Mouse (Mus musculus) CH12.LX (cell line): ENCODE results near the gene Hist2h3c1. TPM values are rescaled to one million over a fixed set of nuclear protein-coding genes. Genes with fewer than 3 reads are reported as not detected.

Experiments
- DNase-seq: peaks from one replicate; pipeline ENCODE4 v3.0.0-alpha.2; 2013; ENCODE audit errors: extremely low read depth
- H3K27ac ChIP-seq: 2 replicates; pipeline ENCODE4 v1.5.1; 2012; ENCODE audit warnings: low read depth, mild to moderate bottlenecking, control low read depth, moderate library complexity; ENCODE audit not compliant: insufficient read depth
- H3K27me3 ChIP-seq: replicated peaks from 2 replicates; pipeline ENCODE3; 2012; ENCODE audit warnings: inconsistent platforms
- H3K36me3 ChIP-seq, 2 experiments: replicated peaks in 1 of 2; 2 replicates each; pipeline versions ENCODE3 to v1.6.1; 2012; ENCODE audit warnings: inconsistent platforms in 1 of 2, low read length in 1 of 2, mild to moderate bottlenecking in 1 of 2, mixed read lengths in 1 of 2, moderate library complexity in 1 of 2; ENCODE audit not compliant: control insufficient read depth in 1 of 2, insufficient read depth in 1 of 2
- H3K4me1 ChIP-seq, 2 experiments: 2 replicates each; pipeline ENCODE4 v1.6.1; 2012; ENCODE audit warnings: inconsistent platforms in 1 of 2, moderate library complexity in 1 of 2; ENCODE audit not compliant: insufficient read depth in 2 of 2, control insufficient read depth in 1 of 2
- H3K4me2 ChIP-seq: 2 replicates; pipeline ENCODE4 v1.6.1; 2012; ENCODE audit warnings: low read depth, mild to moderate bottlenecking, control low read depth; ENCODE audit not compliant: poor library complexity, insufficient read depth, severe bottlenecking
- H3K4me3 ChIP-seq, 3 experiments: fragments of 150-350 bp in 1 of 3; sonication (generic) in 1 of 3; replicated peaks in 1 of 3; 2 replicates each; pipeline versions ENCODE3 to v1.5.1; 2011 to 2012; ENCODE audit warnings: low read depth in 2 of 3, low read length in 2 of 3, mild to moderate bottlenecking in 2 of 3, moderate library complexity in 2 of 3, control low read depth in 1 of 3, improper control_type of control experiment in 1 of 3, inconsistent platforms in 1 of 3, mixed read lengths in 1 of 3; ENCODE audit not compliant: poor library complexity in 1 of 3
- H3K79me2 ChIP-seq: replicated peaks from 2 replicates; pipeline ENCODE4 v1.6.1; 2012; ENCODE audit warnings: mild to moderate bottlenecking, moderate library complexity; ENCODE audit not compliant: control insufficient read depth, poor library complexity, insufficient read depth, severe bottlenecking; ENCODE audit errors: extremely low read depth
- H3K9ac ChIP-seq: 2 replicates; pipeline ENCODE4 v1.6.1; 2012; ENCODE audit warnings: low read depth, mild to moderate bottlenecking, control low read depth, moderate library complexity; ENCODE audit not compliant: insufficient read depth
- H3K9me3 ChIP-seq: replicated peaks from 2 replicates; pipeline ENCODE3; 2012; ENCODE audit warnings: low read length, inconsistent platforms, mixed read lengths
- BHLHE40 ChIP-seq: IDR thresholded peaks from 2 replicates; pipeline ENCODE4 v1.6.1; 2011; ENCODE audit warnings: mild to moderate bottlenecking, low read depth, low read length, improper control_type of control experiment
- CHD1 ChIP-seq: IDR thresholded peaks from 2 replicates; pipeline ENCODE4 v1.6.1; 2012; ENCODE audit warnings: low read depth, low read length, improper control_type of control experiment, inconsistent platforms
- ELF1 ChIP-seq: IDR thresholded peaks from 2 replicates; pipeline ENCODE4 v1.6.1; 2014; ENCODE audit warnings: low read depth, mild to moderate bottlenecking, inconsistent platforms, low read length, improper control_type of control experiment
- GABPA ChIP-seq: IDR thresholded peaks from 2 replicates; pipeline ENCODE4 v1.6.1; 2012; ENCODE audit warnings: low read depth, low read length, improper control_type of control experiment, inconsistent platforms; ENCODE audit not compliant: insufficient replicate concordance
- IRF4 ChIP-seq: IDR thresholded peaks from 2 replicates; pipeline ENCODE4 v1.6.1; 2014; ENCODE audit warnings: low read depth, mild to moderate bottlenecking, inconsistent platforms, low read length, improper control_type of control experiment
- MAFK ChIP-seq: IDR thresholded peaks from 2 replicates; pipeline ENCODE4 v1.6.1; 2011; ENCODE audit warnings: low read length, improper control_type of control experiment; ENCODE audit not compliant: insufficient replicate concordance
- MAX ChIP-seq: IDR thresholded peaks from 2 replicates; pipeline ENCODE4 v1.6.1; 2011; ENCODE audit warnings: low read length, improper control_type of control experiment
- MXI1 ChIP-seq: IDR thresholded peaks from 2 replicates; pipeline ENCODE4 v1.6.1; 2011; ENCODE audit warnings: mild to moderate bottlenecking, low read depth, low read length, improper control_type of control experiment
- NRF1 ChIP-seq: IDR thresholded peaks from 2 replicates; pipeline ENCODE4 v1.6.1; 2014; ENCODE audit warnings: low read depth, mild to moderate bottlenecking, inconsistent platforms, low read length, improper control_type of control experiment, moderate library complexity
- PAX5 ChIP-seq: IDR thresholded peaks from 2 replicates; pipeline ENCODE4 v1.6.1; 2012; ENCODE audit warnings: low read length, inconsistent platforms, mixed read lengths
- POLR2A ChIP-seq: IDR thresholded peaks from 2 replicates; pipeline ENCODE4 v1.6.1; 2011; ENCODE audit warnings: low read depth, mild to moderate bottlenecking, improper control_type of control experiment, low read length
- RAD21 ChIP-seq: IDR thresholded peaks from 2 replicates; pipeline ENCODE4 v1.6.1; 2011; ENCODE audit warnings: low read depth, mild to moderate bottlenecking, low read length, improper control_type of control experiment, moderate library complexity
- SMC3 ChIP-seq: IDR thresholded peaks from 2 replicates; pipeline ENCODE4 v1.6.1; 2011; ENCODE audit warnings: low read depth, low read length, improper control_type of control experiment
- TBP ChIP-seq: conservative IDR thresholded peaks from 2 replicates; pipeline ENCODE4 v1.6.1; 2011; ENCODE audit warnings: low read depth, low read length, improper control_type of control experiment
- TCF12 ChIP-seq: IDR thresholded peaks from 2 replicates; pipeline ENCODE4 v1.6.1; 2014; ENCODE audit warnings: low read depth, mild to moderate bottlenecking, inconsistent platforms, low read length, improper control_type of control experiment
- USF1 ChIP-seq: IDR thresholded peaks from 2 replicates; pipeline ENCODE4 v1.6.1; 2014; ENCODE audit warnings: low read depth, mild to moderate bottlenecking, inconsistent platforms, low read length, improper control_type of control experiment
- ZMIZ1 ChIP-seq: IDR thresholded peaks from 2 replicates; pipeline ENCODE4 v1.6.1; 2012; ENCODE audit warnings: low read depth, mild to moderate bottlenecking, inconsistent platforms, low read length, improper control_type of control experiment
- dilution Hi-C: fragments of 300-500 bp; cut with MboI; formaldehyde crosslinking; loops from 2 replicates; pipeline ENCODE4 v1.14.3; 2020; ENCODE audit warnings: low sequenced_read_pairs; ENCODE audit not compliant: extremely low pct_unique_long_range_greater_than_20kb, extremely low pct_ligation_motif_present
- in situ Hi-C: fragments of 300-500 bp; cut with MboI; formaldehyde crosslinking; loops from 3 replicates; pipeline ENCODE4 v1.14.3; 2019; ENCODE audit warnings: low sequenced_read_pairs, low pct_ligation_motif_present, low pct_unique_long_range_greater_than_20kb, mixed read lengths
- polyA plus RNA-seq: library from polyadenylated mRNA; unstranded; fragments of >175 nt; gene quantifications from 2 replicates; pipeline ENCODE4 v1.2.1, GENCODE M21; 2012; ENCODE audit warnings: low read depth; ENCODE audit not compliant: insufficient read length
- total RNA-seq, 2 experiments: library from RNA; depleted of rRNA; stranded (reverse); fragments of 300-350 nt in 1 of 2; fragments of >200 nt in 1 of 2; gene quantifications; 2 replicates each; pipeline ENCODE4 v1.2.3; 2012 to 2014

Hist2h3c1 gene
- total and polyA plus RNA-seq, 3 experiments = 0.33 to 1.4 (median 1.4) TPM

- TF ChIP-seq NRF1 (peak; percentile 79), PAX5 (no peak), POLR2A (peak; percentile 86), TBP (peak; percentile 99)
Measured at GRCm38 (mm10) chr3:96220765-96221639, 25.5 kb upstream of the Hist2h3c1 start, which contains the start of the genes Hist2h2ac and Hist2h2be (continued).

GRCm38 (mm10) chr3:96221640-96222038 is 24.8 kb upstream of the Hist2h3c1 start:
- no peaks in the 10 kb centered on the region for H3K9me3 ChIP-seq
- peak overlapping the region; percentile 92 for H3K27ac ChIP-seq
- H3K4me3 ChIP-seq = peak overlapping the region; percentile 54 to 75 (median 62)
- no peaks in the 10 kb centered on the region for H3K27me3 ChIP-seq
- H3K9ac ChIP-seq = peak overlapping the region; percentile 71
- in situ Hi-C loops (loop anchor here (10.0 kb wide), 2 partner anchors 257 to 567 kb away; partner anchors contain the start of gene Mcl1), dilution Hi-C loops (no loop called here)
- no peaks in the 10 kb centered on the region for H3K36me3 ChIP-seq
- TF ChIP-seq CHD1 (peak; percentile 59; the same call in 1 of the 2 replicates), RAD21 (no peak)
- H3K4me2 ChIP-seq = peak overlapping the region; percentile 76
- no peak for DNase-seq
- peaks cover 11 to 52% of the 10 kb centered on the region in 2 experiments for H3K4me1 ChIP-seq
- H3K79me2 ChIP-seq = peaks cover 16% of the 10 kb centered on the region

- peak overlapping the region; percentile 2 to 29 (median 23) for H3K4me3 ChIP-seq
- no peaks in the 10 kb centered on the region for H3K9me3 ChIP-seq
- in situ Hi-C loops = loop anchor here (10.0 kb wide), 2 partner anchors 258 to 568 kb away; partner anchors contain the start of gene Mcl1
- H3K4me1 ChIP-seq = peaks cover 14 to 63% of the 10 kb centered on the region in 2 experiments
- no peaks in the 10 kb centered on the region for H3K27me3 ChIP-seq
- peak overlapping the region; percentile 71 for H3K9ac ChIP-seq
- DNase-seq = no peak
- H3K79me2 ChIP-seq = peaks cover 16% of the 10 kb centered on the region
- H3K4me2 ChIP-seq = peak overlapping the region; percentile 76
- peak overlapping the region; percentile 38; the same call in 1 of the 2 replicates for H3K27ac ChIP-seq
- dilution Hi-C loops = no loop called here
- no peaks in the 10 kb centered on the region for H3K36me3 ChIP-seq
- no peak for TF ChIP-seq POLR2A
- TF ChIP-seq SMC3 = no peak
- no peak for TF ChIP-seq TCF12
- no peak for TF ChIP-seq MAFK
- no peak for TF ChIP-seq CHD1
- no peak for TF ChIP-seq MAX
- TF ChIP-seq ELF1 = no peak
- no peak for TF ChIP-seq GABPA
- TF ChIP-seq IRF4 = no peak
- TF ChIP-seq PAX5 = no peak
- TF ChIP-seq ZMIZ1 = no peak
- no peak for TF ChIP-seq BHLHE40
- no peak for TF ChIP-seq USF1
- no peak for TF ChIP-seq MXI1
Measured at GRCm38 (mm10) chr3:96222774-96223173, 23.7 kb upstream of the Hist2h3c1 start.
